ENCODE assay signal across 25 mouse cellular contexts in the genomic region with DNA sequence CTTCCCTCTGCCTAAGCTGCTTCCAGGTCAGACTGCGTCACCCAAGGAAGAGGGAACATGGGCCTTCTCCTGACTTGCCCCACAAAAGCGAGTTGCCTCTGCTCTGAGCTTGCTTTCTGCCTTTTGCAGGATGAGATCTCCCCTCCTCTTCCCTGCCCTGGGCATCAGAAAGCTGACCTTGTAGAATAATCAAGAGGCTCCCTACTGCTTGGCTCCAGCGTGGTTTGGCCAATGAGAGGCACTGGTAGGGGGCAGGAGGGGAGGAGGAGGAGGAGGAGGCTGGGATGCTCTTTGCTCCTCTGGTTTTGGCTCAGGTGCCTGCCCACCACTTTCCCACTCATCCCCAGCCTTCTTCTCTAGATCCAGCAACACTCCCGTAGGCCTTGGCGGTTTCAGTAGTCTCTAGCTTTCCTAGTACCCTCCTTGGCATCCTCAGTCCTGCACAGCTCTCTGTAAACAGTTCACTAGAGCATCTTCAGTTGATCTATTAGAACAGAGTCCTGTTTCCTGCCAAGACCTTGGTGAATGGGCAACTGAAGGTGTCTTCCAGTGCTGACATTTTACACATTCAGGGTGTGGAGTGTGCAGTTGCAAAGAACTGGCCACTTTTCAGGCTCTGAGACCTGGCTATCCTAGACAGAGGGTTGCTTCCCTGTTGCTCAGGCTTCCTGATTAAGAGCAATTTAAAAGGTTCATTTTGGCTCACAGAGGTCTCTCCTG.
DNase-seq lines count a peak whose midpoint lies in the region; ATAC-seq and TF ChIP-seq lines count a peak whose summit lies in the region.
"Had no signal": no experiment of that assay in that cellular context is flagged by ENCODE, and none has a peak within 500 bp of the region (broad histone marks: within the 10 kb centered on the region; RNA-seq: fewer than 3 reads in every experiment).

No protein-coding gene starts in this region.

- no peak overlapping the region for H3K4me3 ChIP-seq in forebrain, embryonic 10.5 days
- H3K4me3 ChIP-seq in forebrain, postnatal 0 days (ENCODE audit: low read depth, low read length): no peak overlapping the region
- no peak overlapping the region for H3K4me3 ChIP-seq in intestine, embryonic 14.5 days (ENCODE audit: low read depth, low read length)
- H3K4me3 ChIP-seq in intestine, embryonic 15.5 days (replicated peaks): no peak overlapping the region
- no peak overlapping the region for H3K4me3 ChIP-seq in midbrain, embryonic 13.5 days (replicated peaks)
- H3K4me3 ChIP-seq in midbrain, embryonic 11.5 days (ENCODE audit: low read depth, low read length): no peak overlapping the region
- H3K4me3 ChIP-seq in limb, embryonic 10.5 days: no peak overlapping the region
- H3K4me3 ChIP-seq: heart, adult 2 months; limb, embryonic 15.5 days; liver, embryonic 13.5 days had no signal

- H3K9ac ChIP-seq in forebrain, postnatal 0 days: no peak overlapping the region
- no peak overlapping the region for H3K9ac ChIP-seq in intestine, embryonic 14.5 days (ENCODE audit: low read length)
- H3K9ac ChIP-seq in intestine, embryonic 15.5 days: no peak overlapping the region
- no peak overlapping the region for H3K9ac ChIP-seq in midbrain, embryonic 13.5 days (replicated peaks)
- H3K9ac ChIP-seq in midbrain, embryonic 11.5 days (ENCODE audit: low read length): no peak overlapping the region
- H3K9ac ChIP-seq: limb, embryonic 15.5 days; liver, embryonic 13.5 days had no signal

- H3K4me2 ChIP-seq in forebrain, postnatal 0 days (ENCODE audit: low read depth): no peak overlapping the region
- no peak overlapping the region for H3K4me2 ChIP-seq in intestine, embryonic 14.5 days (ENCODE audit: low read length)
- no peak overlapping the region for H3K4me2 ChIP-seq in intestine, embryonic 15.5 days (replicated peaks)
- no peak overlapping the region for H3K4me2 ChIP-seq in midbrain, embryonic 13.5 days (replicated peaks)
- H3K4me2 ChIP-seq in midbrain, embryonic 11.5 days: no peak overlapping the region
- H3K4me2 ChIP-seq: limb, embryonic 15.5 days; liver, embryonic 13.5 days had no signal

- no peaks in the 10 kb centered on the region for H3K9me3 ChIP-seq in forebrain, embryonic 10.5 days
- no peaks in the 10 kb centered on the region for H3K9me3 ChIP-seq in forebrain, postnatal 0 days (ENCODE audit: low read length)
- no peaks in the 10 kb centered on the region for H3K9me3 ChIP-seq in intestine, embryonic 14.5 days (ENCODE audit: control insufficient read depth, low read length)
- H3K9me3 ChIP-seq in intestine, embryonic 15.5 days: no peaks in the 10 kb centered on the region
- H3K9me3 ChIP-seq in midbrain, embryonic 13.5 days: no peaks in the 10 kb centered on the region
- no peaks in the 10 kb centered on the region for H3K9me3 ChIP-seq in midbrain, embryonic 11.5 days (ENCODE audit: control insufficient read depth, low read length)
- H3K9me3 ChIP-seq in limb, embryonic 10.5 days (replicated peaks): no peaks in the 10 kb centered on the region
- H3K9me3 ChIP-seq: limb, embryonic 15.5 days; liver, embryonic 13.5 days had no signal

- ATAC-seq in forebrain, postnatal 0 days: no peak
- ATAC-seq in intestine, embryonic 14.5 days (replicated peaks; ENCODE audit: low FRiP score, low TSS enrichment, low read depth): no peak
- ATAC-seq in intestine, embryonic 15.5 days: no peak
- ATAC-seq in midbrain, embryonic 13.5 days: no peak
- no peak for ATAC-seq in midbrain, embryonic 11.5 days (ENCODE audit: low FRiP score)
- ATAC-seq: activated CD4-positive, CD25-positive, alpha-beta regulatory T cell, adult 4 months; forebrain, embryonic 14.5 days; lung, postnatal 0 days had no signal

- 77% methylated on average over 5 of the region's 5 CpGs for WGBS in forebrain, embryonic 10.5 days
- WGBS in forebrain, postnatal 0 days: 71% methylated on average over 5 of the region's 5 CpGs
- WGBS in intestine, embryonic 14.5 days: 72% methylated on average over 5 of the region's 5 CpGs
- WGBS in intestine, embryonic 15.5 days: 88% methylated on average over 4 of the region's 5 CpGs
- 61% methylated on average over 5 of the region's 5 CpGs for WGBS in midbrain, embryonic 13.5 days
- WGBS in midbrain, embryonic 11.5 days: 64% methylated on average over 5 of the region's 5 CpGs
- WGBS in limb, embryonic 10.5 days: 68% methylated on average over 5 of the region's 5 CpGs

- DNase-seq in forebrain, embryonic 10.5 days (ENCODE audit: extremely low spot score, low spot score): no peak
- no peak for DNase-seq in forebrain, postnatal 0 days
- DNase-seq in intestine, embryonic 14.5 days (ENCODE audit: low spot score): peak; percentile 42
- no peak for DNase-seq in midbrain, embryonic 11.5 days (ENCODE audit: low spot score, missing footprints)
- DNase-seq in limb, embryonic 10.5 days (ENCODE audit: low spot score): peak; percentile 25
- no peak for DNase-seq in urinary bladder, postnatal 10 days (ENCODE audit: low spot score)
- DNase-seq: adrenal gland, adult 8-10 months; cerebellum, adult 8-10 months; cerebellum, postnatal 25 days; gastrocnemius, postnatal 25 days; heart, adult 2 months; kidney, adult 18-20 months; layer of hippocampus, postnatal 36 days; left cerebral cortex, postnatal 4 days; liver, embryonic 13.5 days; lung, adult 18-20 months; thymus, postnatal 14 days had no signal

- H3K27ac ChIP-seq in forebrain, embryonic 10.5 days: peak overlapping the region; percentile 8; the same call in 1 of the 2 replicates
- no peak overlapping the region for H3K27ac ChIP-seq in forebrain, postnatal 0 days (ENCODE audit: low read depth, low read length)
- no peak overlapping the region for H3K27ac ChIP-seq in intestine, embryonic 14.5 days (ENCODE audit: low read depth)
- no peak overlapping the region for H3K27ac ChIP-seq in intestine, embryonic 15.5 days
- H3K27ac ChIP-seq in midbrain, embryonic 13.5 days: peak overlapping the region; percentile 37
- no peak overlapping the region for H3K27ac ChIP-seq in midbrain, embryonic 11.5 days (ENCODE audit: low read depth, low read length)
- no peak overlapping the region for H3K27ac ChIP-seq in limb, embryonic 10.5 days
- H3K27ac ChIP-seq: heart, adult 2 months; kidney, postnatal 0 days; limb, embryonic 15.5 days; liver, embryonic 13.5 days; macrophage had no signal

- peaks cover 50% of the 10 kb centered on the region for H3K4me1 ChIP-seq in forebrain, embryonic 10.5 days
- H3K4me1 ChIP-seq in forebrain, postnatal 0 days (ENCODE audit: insufficient read depth): 0 out of 2 replicates have a peak, but pooled peaks cover 3% of the 10 kb centered on the region
- peaks cover 9% of the 10 kb centered on the region; the same call in 1 of the 2 replicates for H3K4me1 ChIP-seq in intestine, embryonic 14.5 days (replicated peaks; ENCODE audit: control insufficient read depth, insufficient read depth, low read length)
- peaks cover 9% of the 10 kb centered on the region; the same call in 1 of the 2 replicates for H3K4me1 ChIP-seq in intestine, embryonic 15.5 days (replicated peaks)
- peaks cover 34% of the 10 kb centered on the region for H3K4me1 ChIP-seq in midbrain, embryonic 13.5 days (replicated peaks)
- H3K4me1 ChIP-seq in midbrain, embryonic 11.5 days (ENCODE audit: control insufficient read depth, insufficient read depth, low read length): peaks cover 7% of the 10 kb centered on the region; the same call in 1 of the 2 replicates
- H3K4me1 ChIP-seq in limb, embryonic 10.5 days: peaks cover 21% of the 10 kb centered on the region

- 0 out of 2 replicates have a peak, but pooled peaks cover 6% of the 10 kb centered on the region for H3K27me3 ChIP-seq in forebrain, embryonic 10.5 days (ENCODE audit: poor library complexity, severe bottlenecking)
- no peaks in the 10 kb centered on the region for H3K27me3 ChIP-seq in forebrain, postnatal 0 days (ENCODE audit: insufficient read depth, low read length)
- no peaks in the 10 kb centered on the region for H3K27me3 ChIP-seq in intestine, embryonic 14.5 days (replicated peaks; ENCODE audit: control insufficient read depth, insufficient read depth, low read length)
- H3K27me3 ChIP-seq in intestine, embryonic 15.5 days (replicated peaks): no peaks in the 10 kb centered on the region
- no peaks in the 10 kb centered on the region for H3K27me3 ChIP-seq in midbrain, embryonic 13.5 days
- H3K27me3 ChIP-seq in midbrain, embryonic 11.5 days (ENCODE audit: control insufficient read depth, insufficient read depth, low read length): no peaks in the 10 kb centered on the region
- H3K27me3 ChIP-seq in limb, embryonic 10.5 days (ENCODE audit: low read depth, poor library complexity, severe bottlenecking): peaks cover 4% of the 10 kb centered on the region; the same call in 1 of the 2 replicates
- H3K27me3 ChIP-seq: limb, embryonic 15.5 days had no signal

- H3K36me3 ChIP-seq in forebrain, embryonic 10.5 days (replicated peaks): no peaks in the 10 kb centered on the region
- no peaks in the 10 kb centered on the region for H3K36me3 ChIP-seq in forebrain, postnatal 0 days (ENCODE audit: insufficient read depth)
- H3K36me3 ChIP-seq in intestine, embryonic 14.5 days (ENCODE audit: control insufficient read depth, insufficient read depth, low read length): no peaks in the 10 kb centered on the region
- no peaks in the 10 kb centered on the region for H3K36me3 ChIP-seq in intestine, embryonic 15.5 days
- no peaks in the 10 kb centered on the region for H3K36me3 ChIP-seq in midbrain, embryonic 13.5 days
- no peaks in the 10 kb centered on the region for H3K36me3 ChIP-seq in midbrain, embryonic 11.5 days (ENCODE audit: control insufficient read depth, insufficient read depth, low read length)
- H3K36me3 ChIP-seq in limb, embryonic 10.5 days: no peaks in the 10 kb centered on the region
- H3K36me3 ChIP-seq: limb, embryonic 15.5 days; liver, embryonic 13.5 days had no signal

- TF ChIP-seq CTCF in forebrain, postnatal 0 days (IDR thresholded peaks at IDR 0.05; ENCODE audit: low read depth): no peak

Comparison
In these comparisons a context has a peak if more than half of its experiments do, and no peak if none do; other contexts are left out.
1. H3K27ac ChIP-seq: peak in forebrain, embryonic 10.5 days (single experiment) and midbrain, embryonic 13.5 days (single experiment); none in forebrain, postnatal 0 days (single experiment), intestine, embryonic 14.5 days (single experiment), intestine, embryonic 15.5 days (single experiment), midbrain, embryonic 11.5 days (single experiment) and limb, embryonic 10.5 days (single experiment).
2. DNase-seq: peak in intestine, embryonic 14.5 days (single experiment) and limb, embryonic 10.5 days (single experiment); none in forebrain, embryonic 10.5 days (single experiment), forebrain, postnatal 0 days (single experiment), midbrain, embryonic 11.5 days (single experiment) and urinary bladder, postnatal 10 days (single experiment).